Mouse (Mus musculus) forebrain, embryonic 15.5 days (tissue): ENCODE data around the gene Ormdl1. TPM values are rescaled to one million over a fixed set of nuclear protein-coding genes. Genes with fewer than 3 reads are reported as not detected.
"Not testable (repeated sequence)": the region's sequence is repeated elsewhere in the genome, so short reads cannot be mapped to it uniquely, and the experiment has no call there.

Experiments used
- ATAC-seq: fragments of 200-750 bp; cut with Nextera tagmentation; replicated peaks from 2 replicates; pipeline ENCODE4 v1.8.0; 2017; ENCODE audit warnings: mild to moderate bottlenecking, moderate TSS enrichment, moderate library complexity
- H3K27ac ChIP-seq: fragments of 300-500 bp; sonication (generic); replicated peaks from 2 replicates; pipeline ENCODE4 v1.5.1; 2015; ENCODE audit warnings: mild to moderate bottlenecking, inconsistent platforms
- H3K27me3 ChIP-seq: fragments of 300-500 bp; sonication (generic); 2 replicates; pipeline ENCODE4 v1.6.1; 2015; ENCODE audit warnings: inconsistent platforms
- H3K36me3 ChIP-seq: fragments of 300-500 bp; sonication (generic); 2 replicates; pipeline ENCODE4 v1.6.1; 2015; ENCODE audit warnings: mild to moderate bottlenecking, inconsistent platforms
- H3K4me1 ChIP-seq: fragments of 300-500 bp; sonication (generic); 2 replicates; pipeline ENCODE4 v1.6.1; 2015; ENCODE audit warnings: inconsistent platforms
- H3K4me2 ChIP-seq: fragments of 300-500 bp; sonication (generic); replicated peaks from 2 replicates; pipeline ENCODE4 v1.6.1; 2015; ENCODE audit warnings: mild to moderate bottlenecking, inconsistent platforms
- H3K4me3 ChIP-seq: fragments of 300-500 bp; sonication (generic); 2 replicates; pipeline ENCODE4 v1.5.1; 2015; ENCODE audit warnings: mild to moderate bottlenecking, inconsistent platforms
- H3K9ac ChIP-seq: fragments of 300-500 bp; sonication (generic); replicated peaks from 2 replicates; pipeline ENCODE4 v1.6.1; 2015; ENCODE audit warnings: mild to moderate bottlenecking, inconsistent platforms
- H3K9me3 ChIP-seq: fragments of 300-500 bp; sonication (generic); 2 replicates; pipeline ENCODE4 v1.6.1; 2016; ENCODE audit warnings: inconsistent platforms
- WGBS: fragments of 180-500 bp; shearing (Covaris S2); methylation state at CpG from one replicate; pipeline ENCODE4 v1.1.7; 2015; ENCODE audit warnings: mixed read lengths; 5-methylcytosine and 5-hydroxymethylcytosine counted together
- polyA plus RNA-seq: library from polyadenylated mRNA; unstranded; fragments of >200 nt; fragmentation: Nextera tagmentation; extraction: Ambion mirVana; gene quantifications from 2 replicates; pipeline ENCODE4 v1.2.1, GENCODE M21; 2015

Gene Ormdl1
- polyA plus RNA-seq = 55.7 and 56.5 TPM in 2 replicates

DNA sequence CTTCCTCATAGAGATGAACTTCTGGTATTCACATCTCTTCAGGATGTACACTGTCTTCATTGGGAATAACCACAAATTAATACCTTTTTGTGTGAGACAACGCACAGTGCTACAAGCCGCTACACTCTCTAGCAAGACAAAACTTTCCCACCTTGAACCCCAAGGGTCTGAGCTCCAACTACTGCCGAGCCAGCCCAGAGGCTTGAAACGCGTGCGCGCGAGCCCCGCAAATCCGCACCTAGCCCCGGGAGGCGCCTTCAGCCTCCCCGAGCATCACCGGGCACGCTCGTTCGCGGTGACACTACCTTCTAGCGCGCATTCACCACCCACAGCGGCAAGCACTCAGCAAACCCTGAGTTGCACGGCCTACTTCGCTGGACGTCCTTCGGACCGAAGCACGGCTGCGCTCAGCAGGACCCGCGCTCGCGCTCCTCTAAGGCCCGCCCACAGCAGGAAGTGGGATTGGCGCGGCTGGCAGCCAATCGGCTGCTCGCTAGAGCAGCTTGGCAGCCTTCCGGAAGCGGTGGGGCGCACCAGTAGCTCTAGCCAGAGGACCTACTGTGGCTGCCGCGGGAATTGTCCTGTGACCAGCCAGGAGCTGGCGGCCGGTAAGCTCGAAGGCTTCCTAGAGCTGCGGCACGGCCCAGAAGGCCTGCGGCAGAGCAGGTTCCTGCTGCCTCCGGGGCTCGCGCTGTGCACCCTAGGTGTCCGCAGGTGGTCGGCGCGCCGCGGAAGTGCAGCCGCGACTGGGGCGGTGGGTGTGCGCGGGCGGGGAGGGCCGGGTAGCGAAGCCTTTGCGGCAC lies at the start of gene Ormdl1, which contains the start of the genes Pms1 and Gm28778:
Gene Ormdl1 (plus strand): TSS at position 515 of the 803 bp plus-strand sequence.
Gene Pms1 (minus strand): TSS at position 438 of the 803 bp plus-strand sequence.
Gene Gm28778 (plus strand): TSS at position 531 of the 803 bp plus-strand sequence.
- Histone ChIP-seq H3K27me3 (no peaks in the 10 kb centered on the region), H3K9me3 (no peaks in the 10 kb centered on the region), H3K4me2 (peak within 1 kb of the TSS; percentile 64), H3K27ac (peak within 1 kb of the TSS; percentile 86), H3K4me1 (peaks cover 17% of the 10 kb centered on the region), H3K4me3 (peak within 1 kb of the TSS; percentile 77), H3K36me3 (no peaks in the 10 kb centered on the region), H3K9ac (peak within 1 kb of the TSS; percentile 81)
- ATAC-seq = peak; percentile 100
- under 1% methylated on average over 66 of the region's 66 CpGs for WGBS

DNA sequence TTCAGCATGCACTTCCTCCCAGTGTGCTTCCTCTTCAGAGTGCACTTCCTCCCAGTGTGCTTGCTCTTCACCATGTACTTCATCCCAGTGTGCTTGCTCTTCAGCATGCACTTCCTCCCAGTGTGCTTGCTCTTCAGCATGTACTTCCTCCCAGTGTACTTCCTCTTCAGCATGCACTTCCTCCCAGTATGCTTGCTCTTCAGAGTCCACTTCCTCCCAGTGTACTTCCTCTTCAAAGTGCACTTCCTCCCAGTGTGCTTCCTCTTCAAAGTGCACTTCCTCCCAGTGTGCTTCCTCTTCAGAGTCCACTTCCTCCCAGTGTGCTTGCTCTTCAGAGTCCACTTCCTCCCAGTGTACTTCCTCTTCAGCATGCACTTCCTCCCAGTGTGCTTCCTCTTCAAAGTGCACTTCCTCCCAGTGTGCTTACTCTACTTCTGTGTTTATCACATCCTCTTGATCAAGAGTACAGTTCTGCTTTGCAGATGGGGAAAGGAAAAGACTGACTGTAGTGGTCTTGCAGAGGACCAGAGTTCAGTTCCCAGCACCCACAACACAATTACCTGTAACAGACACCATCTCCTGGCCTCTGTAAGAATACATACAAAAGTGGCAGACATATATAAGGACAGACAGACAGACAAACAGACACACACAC lies 31.8 kb upstream of the Ormdl1 start:
- not testable (repeated sequence) for H3K9ac ChIP-seq, H3K4me3 ChIP-seq, H3K4me1 ChIP-seq, H3K36me3 ChIP-seq, H3K4me2 ChIP-seq, H3K27me3 ChIP-seq, ATAC-seq, H3K9me3 ChIP-seq, H3K27ac ChIP-seq

DNA sequence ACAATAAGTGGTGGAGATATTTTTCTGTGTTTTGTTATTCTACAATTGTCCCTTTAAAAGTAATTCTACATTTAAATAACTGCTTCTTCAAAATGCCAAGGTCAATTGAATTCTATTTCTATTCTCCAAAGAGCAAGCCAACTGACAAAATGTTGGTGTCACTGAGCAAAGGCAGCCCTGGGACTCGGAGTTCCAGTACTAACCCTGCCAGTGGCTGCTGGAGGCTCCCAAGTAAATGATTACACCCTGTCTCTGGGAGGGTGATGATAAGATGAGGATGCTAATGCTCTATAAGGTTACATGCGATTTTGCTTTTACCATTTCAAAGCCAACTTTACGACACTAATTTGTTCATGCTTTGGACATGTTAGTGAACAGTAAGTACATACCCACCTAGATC lies 27.0 kb upstream of the Ormdl1 start:
- Histone ChIP-seq H3K36me3 (0 out of 2 replicates have a peak, but pooled peaks cover 2% of the 10 kb centered on the region), H3K27me3 (no peaks in the 10 kb centered on the region), H3K4me1 (no peaks in the 10 kb centered on the region), H3K9me3 (no peaks in the 10 kb centered on the region), H3K27ac (no peak overlapping the region), H3K9ac (no peak overlapping the region), H3K4me2 (no peak overlapping the region), H3K4me3 (no peak overlapping the region)
- ATAC-seq = no peak
- 94% methylated on average over 3 of the region's 3 CpGs for WGBS

DNA sequence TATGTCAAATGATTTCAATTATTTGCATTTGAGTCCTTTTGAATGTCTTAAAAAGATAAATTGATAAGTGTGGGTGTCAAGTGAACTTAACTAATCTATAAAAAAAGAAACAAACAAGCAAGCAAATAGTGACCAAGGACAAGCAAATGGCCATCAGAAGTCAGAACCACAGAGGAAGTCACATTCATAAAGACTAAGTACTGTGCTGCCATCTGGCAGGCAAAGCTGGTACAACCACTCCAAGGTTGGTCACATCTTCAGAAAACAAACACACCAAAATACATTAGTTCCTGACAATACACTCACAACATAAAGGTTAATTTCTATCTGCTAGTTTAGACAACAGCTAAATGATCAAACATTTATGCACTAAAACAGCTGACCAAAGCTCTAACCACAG lies 24.2 kb upstream of the Ormdl1 start:
- Histone ChIP-seq H3K27ac (no peak overlapping the region), H3K27me3 (no peaks in the 10 kb centered on the region), H3K4me2 (no peak overlapping the region), H3K4me3 (no peak overlapping the region), H3K9me3 (no peaks in the 10 kb centered on the region), H3K9ac (no peak overlapping the region), H3K4me1 (no peaks in the 10 kb centered on the region), H3K36me3 (no peaks in the 10 kb centered on the region)
- ATAC-seq = no peak

DNA sequence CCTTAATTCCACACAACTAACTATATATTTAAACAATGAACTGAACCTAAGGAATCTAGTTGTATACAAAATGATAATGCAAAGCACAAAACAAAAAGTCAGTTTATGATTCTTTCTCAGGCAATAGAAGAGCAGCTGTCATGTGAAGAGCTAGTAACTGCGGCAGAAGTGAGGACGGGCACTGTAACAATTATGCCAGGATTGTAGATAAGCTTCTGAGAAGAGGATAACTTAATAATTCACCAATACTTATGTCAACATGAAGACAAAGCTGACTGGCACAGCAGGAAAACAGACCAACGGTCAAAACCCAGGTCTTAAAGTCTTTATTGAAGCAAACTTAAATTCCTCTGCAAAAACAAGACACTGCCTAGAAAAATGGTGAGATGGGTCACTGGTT lies 5.7 kb upstream of the Ormdl1 start:
- no peak overlapping the region for H3K4me3 ChIP-seq
- no peaks in the 10 kb centered on the region for H3K36me3 ChIP-seq
- no peak overlapping the region for H3K4me2 ChIP-seq
- H3K4me1 ChIP-seq = 0 out of 2 replicates have a peak, but pooled peaks cover 4% of the 10 kb centered on the region
- ATAC-seq = no peak
- 85% methylated on average over 3 of the region's 3 CpGs for WGBS
- no peak overlapping the region for H3K27ac ChIP-seq
- no peaks in the 10 kb centered on the region for H3K27me3 ChIP-seq
- H3K9ac ChIP-seq = no peak overlapping the region
- H3K9me3 ChIP-seq = no peaks in the 10 kb centered on the region

DNA sequence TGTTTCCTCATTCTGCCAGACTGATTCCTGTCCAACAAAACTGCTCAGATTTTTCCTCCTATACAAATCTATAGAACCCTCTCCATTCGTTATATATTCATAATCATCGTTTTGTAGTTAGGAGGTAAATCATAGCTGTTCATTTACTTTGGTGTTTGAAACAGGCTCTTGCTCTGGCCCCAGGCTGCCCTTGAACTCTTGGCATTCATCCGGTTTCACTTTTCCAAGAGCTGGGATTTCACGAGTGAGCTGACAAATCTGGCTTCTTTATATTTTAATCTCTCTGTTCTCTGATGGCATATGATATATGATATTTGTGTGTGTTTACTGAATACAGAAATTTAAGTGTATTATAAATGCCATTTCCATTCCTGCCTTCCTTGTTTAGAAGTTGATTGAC lies 3.6 kb downstream of the Ormdl1 start:
- no peak overlapping the region for H3K4me2 ChIP-seq
- WGBS = 86% methylated on average over 4 of the region's 4 CpGs
- H3K27me3 ChIP-seq = no peaks in the 10 kb centered on the region
- no peak overlapping the region for H3K27ac ChIP-seq
- H3K9me3 ChIP-seq = no peaks in the 10 kb centered on the region
- H3K36me3 ChIP-seq = no peaks in the 10 kb centered on the region
- H3K9ac ChIP-seq = no peak overlapping the region
- no peak for ATAC-seq
- peaks cover 17% of the 10 kb centered on the region for H3K4me1 ChIP-seq
- no peak overlapping the region for H3K4me3 ChIP-seq

DNA sequence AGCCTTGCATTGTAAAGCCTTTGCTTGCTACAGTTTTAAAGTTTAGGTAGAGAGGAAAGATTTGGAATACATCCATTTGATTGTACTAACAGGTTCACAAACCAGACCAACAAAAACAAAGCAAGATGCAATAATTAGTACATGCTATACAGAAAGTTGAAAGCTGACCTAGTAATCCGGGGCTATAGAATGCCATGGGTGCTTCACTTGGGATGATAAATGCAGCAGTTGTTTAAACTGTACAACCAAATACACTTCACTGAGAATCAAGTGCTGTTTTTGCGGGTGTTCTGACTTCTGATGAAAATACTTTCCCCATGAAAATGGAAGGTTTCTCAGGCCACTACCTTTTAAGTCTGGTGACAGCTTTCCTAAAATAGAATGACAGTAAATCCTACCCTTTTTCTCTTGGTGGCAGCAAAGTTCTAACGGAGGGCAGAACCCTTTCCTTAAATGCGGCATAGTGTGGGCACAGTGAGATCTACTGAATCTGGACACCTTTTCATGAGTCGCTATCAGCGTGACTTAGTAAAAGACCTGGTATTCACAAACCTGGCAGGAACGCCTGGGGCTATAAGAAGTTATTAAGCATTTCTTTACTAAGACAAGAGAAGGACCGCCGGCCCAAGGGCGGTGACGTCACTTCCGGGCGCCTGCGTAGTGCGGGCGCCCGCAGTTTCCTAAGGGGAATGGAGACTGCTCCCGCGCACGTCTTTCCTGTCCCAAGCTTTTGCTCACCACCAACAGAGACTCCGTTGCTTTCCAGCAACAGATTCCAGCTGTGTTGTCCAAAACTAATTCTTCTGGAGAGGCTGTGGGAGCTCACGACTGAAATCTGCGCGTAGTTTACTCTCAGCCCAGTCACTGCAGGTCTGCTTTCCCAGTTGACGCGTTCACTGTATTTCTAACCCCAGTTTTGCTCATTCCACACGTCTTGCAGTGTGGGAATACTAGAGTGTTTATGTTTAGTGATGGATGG lies 16.4 kb downstream of the Ormdl1 start, which contains the start of gene Osgepl1:
Gene Osgepl1 (plus strand): TSS at position 636 of the 979 bp plus-strand sequence.
- H3K4me3 ChIP-seq = peak within 1 kb of the TSS; percentile 58
- peak within 1 kb of the TSS; percentile 58 for H3K4me2 ChIP-seq
- H3K9me3 ChIP-seq = no peaks in the 10 kb centered on the region
- peak within 1 kb of the TSS; percentile 82 for H3K9ac ChIP-seq
- H3K4me1 ChIP-seq = peaks cover 13% of the 10 kb centered on the region
- 3% methylated on average over 27 of the region's 27 CpGs for WGBS
- peaks cover 9% of the 10 kb centered on the region for H3K36me3 ChIP-seq
- H3K27ac ChIP-seq = peak within 1 kb of the TSS; percentile 84
- no peaks in the 10 kb centered on the region for H3K27me3 ChIP-seq
- ATAC-seq = peak; percentile 99

DNA sequence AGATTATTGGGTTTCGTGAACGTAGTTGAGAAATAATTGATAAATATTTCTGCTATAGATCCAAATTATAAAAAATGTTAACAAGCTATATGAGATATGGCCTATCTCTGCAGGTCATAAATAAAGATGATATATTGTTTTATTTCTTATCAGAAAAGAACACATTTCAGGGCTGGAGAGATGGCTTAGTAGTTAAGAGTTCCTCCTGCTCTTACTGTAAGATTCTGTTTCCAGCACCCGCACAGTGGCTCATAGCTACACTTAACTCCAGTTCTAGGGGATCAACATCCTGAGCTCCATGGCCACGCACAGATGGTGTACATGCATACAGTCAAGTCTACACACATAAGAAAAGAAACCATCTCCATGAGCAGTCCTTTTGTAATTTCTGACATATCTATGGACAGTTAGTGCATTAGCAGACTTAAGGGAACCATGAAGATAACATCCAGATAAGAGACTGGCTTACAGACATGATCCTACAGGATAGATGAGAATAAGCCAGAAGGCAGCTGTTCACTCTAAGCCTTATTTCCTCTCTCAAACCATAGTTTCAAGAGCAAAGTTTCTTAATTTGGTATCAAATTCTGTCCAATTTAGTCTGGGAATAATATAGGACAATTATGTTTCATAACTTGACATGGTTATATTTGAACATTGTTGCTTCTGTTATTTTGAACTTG lies 24.9 kb downstream of the Ormdl1 start:
- no peak for ATAC-seq
- 95% methylated on average over 4 of the region's 4 CpGs for WGBS
- no peak overlapping the region for H3K4me3 ChIP-seq
- no peaks in the 10 kb centered on the region for H3K4me1 ChIP-seq
- no peak overlapping the region for H3K27ac ChIP-seq
- H3K36me3 ChIP-seq = peaks cover 25% of the 10 kb centered on the region
- no peak overlapping the region for H3K4me2 ChIP-seq
- H3K9ac ChIP-seq = no peak overlapping the region
- H3K27me3 ChIP-seq = no peaks in the 10 kb centered on the region
- H3K9me3 ChIP-seq = no peaks in the 10 kb centered on the region

DNA sequence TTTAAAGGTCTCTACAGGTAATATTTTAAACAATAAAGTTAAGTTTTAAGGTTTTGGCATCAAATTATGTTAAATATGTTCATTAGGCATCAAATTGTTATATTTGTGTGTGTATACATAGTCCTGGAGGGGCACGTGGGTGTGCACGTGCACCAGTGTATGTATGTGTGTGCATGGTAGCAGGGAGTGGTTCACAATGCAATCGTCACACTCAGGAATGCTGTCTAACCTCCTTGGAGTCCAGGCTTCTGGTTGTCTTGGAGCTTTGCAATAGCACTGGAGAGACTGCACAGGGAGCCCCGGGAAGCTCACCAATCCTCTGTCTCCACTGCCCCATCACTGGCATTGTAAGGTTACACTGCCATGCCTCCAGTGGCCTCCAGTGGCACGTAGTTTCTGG lies 26.4 kb downstream of the Ormdl1 start:
- H3K9me3 ChIP-seq = no peaks in the 10 kb centered on the region
- H3K4me1 ChIP-seq = no peaks in the 10 kb centered on the region
- ATAC-seq = no peak
- peaks cover 16% of the 10 kb centered on the region for H3K36me3 ChIP-seq
- no peak overlapping the region for H3K4me3 ChIP-seq
- 95% methylated on average over 5 of the region's 5 CpGs for WGBS
- H3K27ac ChIP-seq = no peak overlapping the region
- H3K9ac ChIP-seq = no peak overlapping the region
- no peaks in the 10 kb centered on the region for H3K27me3 ChIP-seq
- H3K4me2 ChIP-seq = no peak overlapping the region

DNA sequence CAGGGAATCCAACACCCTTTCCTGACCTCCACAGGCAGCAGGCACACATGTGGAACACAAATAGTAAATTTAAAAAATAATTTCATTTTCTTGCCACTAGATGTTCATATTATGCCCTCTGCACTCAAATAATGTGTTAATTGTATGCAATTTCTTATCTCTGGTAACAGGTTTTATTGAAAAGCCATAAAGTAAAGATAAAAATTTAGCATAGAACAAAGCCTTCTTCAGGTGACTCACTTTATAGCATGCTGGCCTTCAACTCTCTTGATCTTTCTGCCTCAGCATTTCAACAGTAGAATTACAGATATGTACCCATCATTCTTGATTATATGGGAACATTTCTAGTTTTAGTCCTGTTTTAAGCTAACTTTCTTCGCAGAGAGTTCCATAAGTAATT lies 27.4 kb downstream of the Ormdl1 start:
- Histone ChIP-seq H3K4me2 (no peak overlapping the region), H3K36me3 (peaks cover 12% of the 10 kb centered on the region), H3K4me1 (no peaks in the 10 kb centered on the region), H3K4me3 (no peak overlapping the region), H3K9ac (no peak overlapping the region), H3K27me3 (no peaks in the 10 kb centered on the region), H3K27ac (no peak overlapping the region), H3K9me3 (no peaks in the 10 kb centered on the region)
- WGBS = 94% methylated on average over 1 of the region's 1 CpGs
- ATAC-seq = no peak

DNA sequence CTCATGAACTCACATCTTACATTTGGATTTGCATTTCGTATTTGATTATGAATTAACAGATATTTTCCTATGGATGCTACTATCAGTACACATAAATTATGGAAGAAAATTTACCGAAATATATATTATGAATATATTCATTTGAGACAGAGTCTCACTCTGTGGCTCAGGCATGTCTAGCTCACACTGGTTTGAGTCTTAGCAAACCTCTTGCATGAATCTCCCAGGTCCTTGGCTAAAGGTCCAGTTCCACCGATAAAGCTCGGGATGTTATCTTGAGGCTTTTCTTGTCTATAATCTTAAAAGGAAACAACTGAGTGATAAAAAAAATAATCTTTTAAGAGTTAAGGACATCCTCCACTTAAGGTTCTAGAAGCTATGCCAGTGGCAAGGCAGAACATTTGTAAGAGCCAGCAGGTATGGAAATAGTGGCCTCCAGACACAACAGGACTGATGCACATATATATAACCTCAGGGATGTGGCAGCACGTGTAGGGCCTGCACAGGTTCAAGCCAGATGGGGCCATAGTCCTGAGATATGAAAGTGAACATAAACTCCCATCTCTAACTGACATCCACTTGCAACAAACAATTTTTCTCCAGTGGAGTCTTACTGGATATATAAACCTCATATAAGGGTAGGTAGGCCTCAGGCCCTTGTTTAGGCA lies 28.1 kb downstream of the Ormdl1 start:
- Histone ChIP-seq H3K4me3 (no peak overlapping the region), H3K9me3 (no peaks in the 10 kb centered on the region), H3K36me3 (peaks cover 10% of the 10 kb centered on the region), H3K4me2 (no peak overlapping the region), H3K27me3 (no peaks in the 10 kb centered on the region), H3K4me1 (no peaks in the 10 kb centered on the region), H3K9ac (no peak overlapping the region), H3K27ac (no peak overlapping the region)
- WGBS = 96% methylated on average over 5 of the region's 5 CpGs
- ATAC-seq = no peak
